In the genomic region with DNA sequence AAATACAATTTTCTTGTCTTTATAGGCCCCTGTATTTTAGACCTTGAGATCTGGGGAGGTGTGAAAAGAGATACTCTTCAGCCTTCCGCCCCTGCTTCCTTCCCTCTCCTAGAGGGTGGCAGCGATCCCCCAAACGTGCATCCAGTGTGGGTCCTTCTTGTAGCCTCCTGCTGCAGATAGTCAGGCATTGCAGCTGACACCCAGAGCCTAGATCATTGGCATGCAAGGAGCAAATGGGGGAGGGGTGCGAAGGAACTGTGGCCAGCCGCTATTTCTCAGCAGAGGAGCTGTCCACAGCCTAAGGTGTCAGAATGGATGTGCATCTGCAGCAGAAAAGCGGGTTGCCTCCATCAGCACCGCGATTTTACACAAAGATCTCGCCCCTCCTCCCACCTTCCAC, we compare ENCODE assay signal across 8 mouse cellular contexts.
DNase-seq lines count a peak whose midpoint lies in the region; ATAC-seq and TF ChIP-seq lines count a peak whose summit lies in the region.

No protein-coding gene starts in this region.

- WGBS in heart, postnatal 0 days: 5% methylated on average over 9 of the region's 9 CpGs
- whole genome bisulfite sequencing in midbrain, embryonic 12.5 days: 10% methylated on average over 9 of the region's 9 CpGs

- peak overlapping the region; percentile 4 for H3K4me3 ChIP-seq in cortical plate, adult 2 months (ENCODE audit: insufficient read depth, low read length)
- H3K4me3 ChIP-seq in heart, postnatal 0 days (ENCODE audit: low read depth, low read length): no peak overlapping the region
- no peak overlapping the region for H3K4me3 ChIP-seq in midbrain, embryonic 12.5 days

- peak; percentile 2 for DNase-seq in kidney, adult 9 months
- DNase-seq in kidney, adult 18-20 months: no peak
- DNase-seq in heart, postnatal 0 days (ENCODE audit: low spot score): peak; percentile 15
- DNase-seq in ovary, postnatal 36 days (ENCODE audit: low spot score): no peak
- DNase-seq in adrenal gland, postnatal 25 days: no peak
- DNase-seq in urinary bladder, adult 18-20 months (ENCODE audit: low spot score in 2 of 2): no peak

- no peak for TF ChIP-seq POLR2A in cortical plate, adult 2 months (IDR thresholded peaks at IDR 0.05; ENCODE audit: extremely low read depth, insufficient read depth, low read length)

- no peaks in the 10 kb centered on the region for H3K9me3 ChIP-seq in heart, postnatal 0 days (replicated peaks; ENCODE audit: control insufficient read depth, low read length)
- H3K9me3 ChIP-seq in midbrain, embryonic 12.5 days: no peaks in the 10 kb centered on the region

- H3K36me3 ChIP-seq in heart, postnatal 0 days (replicated peaks; ENCODE audit: control insufficient read depth, insufficient read depth, low read length): no peaks in the 10 kb centered on the region
- no peaks in the 10 kb centered on the region for H3K36me3 ChIP-seq in midbrain, embryonic 12.5 days

- H3K27ac ChIP-seq in cortical plate, adult 2 months (ENCODE audit: insufficient read depth, low read length): no peak overlapping the region; the same call in none of the 2 replicates
- no peak overlapping the region for H3K27ac ChIP-seq in heart, postnatal 0 days (ENCODE audit: low read depth)
- peak overlapping the region; percentile 77 for H3K27ac ChIP-seq in midbrain, embryonic 12.5 days (replicated peaks)

- H3K4me1 ChIP-seq in cortical plate, adult 2 months (ENCODE audit: control insufficient read depth, insufficient read depth, low read length): no peaks in the 10 kb centered on the region
- no peaks in the 10 kb centered on the region for H3K4me1 ChIP-seq in heart, postnatal 0 days (ENCODE audit: control insufficient read depth, insufficient read depth)
- peaks cover 18% of the 10 kb centered on the region for H3K4me1 ChIP-seq in midbrain, embryonic 12.5 days

- no peaks in the 10 kb centered on the region for H3K27me3 ChIP-seq in heart, postnatal 0 days (ENCODE audit: control insufficient read depth, insufficient read depth, low read length)
- H3K27me3 ChIP-seq in midbrain, embryonic 12.5 days: no peaks in the 10 kb centered on the region

- H3K9ac ChIP-seq in heart, postnatal 0 days (replicated peaks; ENCODE audit: low read depth, low read length): no peak overlapping the region
- no peak overlapping the region for H3K9ac ChIP-seq in midbrain, embryonic 12.5 days (replicated peaks)

- no peak for TF ChIP-seq CTCF in cortical plate, adult 2 months (IDR thresholded peaks at IDR 0.05; ENCODE audit: extremely low read depth, insufficient read depth, low read length)
- TF ChIP-seq CTCF in heart, postnatal 0 days (IDR thresholded peaks at IDR 0.05; ENCODE audit: low read depth): no peak

- no peak for TF ChIP-seq EP300 in heart, postnatal 0 days (IDR thresholded peaks at IDR 0.05; ENCODE audit: low read depth)

- ATAC-seq in heart, postnatal 0 days (ENCODE audit: insufficient read depth, low read depth): 0 out of 2 replicates have a peak, but pooled peaks have one; percentile 64
- ATAC-seq in midbrain, embryonic 12.5 days (ENCODE audit: low FRiP score, low read depth): peak; percentile 93

- no peak overlapping the region for H3K4me2 ChIP-seq in heart, postnatal 0 days (ENCODE audit: low read depth, low read length)
- peak overlapping the region; percentile 37 for H3K4me2 ChIP-seq in midbrain, embryonic 12.5 days (replicated peaks)

Comparison
In these comparisons a context has a peak if more than half of its experiments do, and no peak if none do; other contexts are left out.
1. DNase-seq: peak in kidney, adult 9 months (single experiment) and heart, postnatal 0 days (single experiment); none in kidney, adult 18-20 months (single experiment), ovary, postnatal 36 days (single experiment), adrenal gland, postnatal 25 days (single experiment) and urinary bladder, adult 18-20 months (0 of 2).